Mouse (Mus musculus): ENCODE data around the gene Defb35. TPM values are rescaled to one million over a fixed set of nuclear protein-coding genes. Genes with fewer than 3 reads are reported as not detected.
"Not testable (repeated sequence)": the region's sequence is repeated elsewhere in the genome, so short reads cannot be mapped to it uniquely, and the experiment has no call there.

Gene Defb35
- polyA plus RNA-seq (2015; fragmentation: Nextera tagmentation; extraction: Ambion mirVana): not detected in 2 replicates

- H3K36me3 ChIP-seq; H3K9me3 ChIP-seq (replicated peaks); H3K9ac ChIP-seq; H3K27ac ChIP-seq; H3K4me1 ChIP-seq; H3K4me2 ChIP-seq; H3K27me3 ChIP-seq; H3K4me3 ChIP-seq (replicated peaks); ATAC-seq (replicated peaks; ENCODE audit: low FRiP score): not testable (repeated sequence)
- 90% methylated on average over 4 of the region's 4 CpGs for WGBS
These were observed at the start of gene Defb35 for GRCm38 (mm10) chr8:21938052-21938451. Gene Defb35, plus strand, starts transcription at chr8:21938352.

- ATAC-seq (replicated peaks; ENCODE audit: low FRiP score); H3K27me3 ChIP-seq; H3K9ac ChIP-seq; H3K4me2 ChIP-seq; H3K4me3 ChIP-seq (replicated peaks); H3K4me1 ChIP-seq; H3K27ac ChIP-seq; H3K9me3 ChIP-seq (replicated peaks); H3K36me3 ChIP-seq: not testable (repeated sequence)
These were observed 31.9 kb upstream of the Defb35 start, which contains the start of gene Defb11 for GRCm38 (mm10) chr8:21906290-21906689. Gene Defb11, minus strand, starts transcription at chr8:21906412.

DNA sequence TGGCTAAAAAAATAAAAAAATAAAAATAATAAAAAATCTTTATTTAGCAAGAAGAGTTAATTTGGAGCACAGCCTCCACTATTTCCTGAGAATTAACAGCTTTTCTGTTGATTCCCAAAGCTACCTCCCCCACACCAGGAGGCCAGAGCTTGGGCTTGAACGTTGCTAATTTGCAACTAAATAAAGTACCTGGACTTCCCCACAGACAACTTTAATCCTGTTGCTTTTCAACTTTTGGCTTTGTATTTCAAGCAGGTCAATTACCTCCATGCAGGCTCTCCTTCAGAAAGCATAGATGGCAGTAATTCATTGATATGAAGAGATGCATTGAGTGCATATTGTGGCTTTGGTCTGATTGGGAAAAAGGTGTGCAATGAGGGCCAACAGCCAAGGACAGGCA is 26.2 kb upstream of the Defb35 start:
- H3K4me3 ChIP-seq (replicated peaks): no peak overlapping the region
- H3K36me3 ChIP-seq: no peaks in the 10 kb centered on the region
- WGBS: 16% methylated on average over 1 of the region's 1 CpGs
- no peak overlapping the region for H3K9ac ChIP-seq
- H3K4me2 ChIP-seq: no peak overlapping the region
- H3K27me3 ChIP-seq: no peaks in the 10 kb centered on the region
- no peaks in the 10 kb centered on the region for H3K9me3 ChIP-seq (replicated peaks)
- ATAC-seq (replicated peaks; ENCODE audit: low FRiP score): no peak
- H3K27ac ChIP-seq: no peak overlapping the region
- H3K4me1 ChIP-seq: no peaks in the 10 kb centered on the region

- Histone ChIP-seq H3K9ac (no peak overlapping the region), H3K9me3 (replicated peaks) (no peaks in the 10 kb centered on the region), H3K4me2 (no peak overlapping the region), H3K27me3 (no peaks in the 10 kb centered on the region), H3K36me3 (no peaks in the 10 kb centered on the region), H3K27ac (no peak overlapping the region), H3K4me3 (replicated peaks) (no peak overlapping the region), H3K4me1 (no peaks in the 10 kb centered on the region)
- WGBS: 32% methylated on average over 2 of the region's 2 CpGs
- no peak for ATAC-seq (replicated peaks; ENCODE audit: low FRiP score)
These were observed 25.6 kb upstream of the Defb35 start for GRCm38 (mm10) chr8:21912554-21912953.

- ATAC-seq (replicated peaks; ENCODE audit: low FRiP score): no peak
- H3K4me1 ChIP-seq: no peaks in the 10 kb centered on the region
- no peaks in the 10 kb centered on the region for H3K36me3 ChIP-seq
- H3K9ac ChIP-seq: no peak overlapping the region
- H3K27ac ChIP-seq: no peak overlapping the region
- 87% methylated on average over 3 of the region's 3 CpGs for WGBS
- no peak overlapping the region for H3K4me2 ChIP-seq
- no peak overlapping the region for H3K4me3 ChIP-seq (replicated peaks)
- no peaks in the 10 kb centered on the region for H3K27me3 ChIP-seq
- no peaks in the 10 kb centered on the region for H3K9me3 ChIP-seq (replicated peaks)
These were observed 22.5 kb upstream of the Defb35 start for GRCm38 (mm10) chr8:21915625-21916024.

DNA sequence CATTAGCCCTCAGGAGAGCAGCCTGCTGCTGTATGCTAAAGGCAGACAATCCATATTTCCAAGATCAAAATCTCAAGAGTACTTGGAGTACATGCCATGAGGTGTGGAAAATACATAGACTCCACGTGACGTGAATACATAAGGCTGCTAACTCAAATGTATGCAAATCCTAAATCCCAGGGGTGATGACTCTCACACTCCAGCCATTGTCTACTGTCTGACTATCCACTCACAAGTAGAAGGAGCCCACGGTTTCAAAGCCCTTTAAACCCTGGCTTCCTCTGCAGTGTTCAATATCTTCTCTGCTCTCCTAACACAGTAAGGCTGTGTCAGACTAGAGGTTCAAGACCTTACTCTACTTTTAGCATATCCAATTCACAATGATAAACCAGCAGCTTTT is 7.4 kb upstream of the Defb35 start:
- H3K27ac ChIP-seq; H3K4me3 ChIP-seq (replicated peaks); H3K36me3 ChIP-seq; H3K4me2 ChIP-seq; H3K9ac ChIP-seq; ATAC-seq (replicated peaks; ENCODE audit: low FRiP score); H3K4me1 ChIP-seq; H3K27me3 ChIP-seq; H3K9me3 ChIP-seq (replicated peaks): not testable (repeated sequence)
- WGBS: 83% methylated on average over 3 of the region's 3 CpGs

DNA sequence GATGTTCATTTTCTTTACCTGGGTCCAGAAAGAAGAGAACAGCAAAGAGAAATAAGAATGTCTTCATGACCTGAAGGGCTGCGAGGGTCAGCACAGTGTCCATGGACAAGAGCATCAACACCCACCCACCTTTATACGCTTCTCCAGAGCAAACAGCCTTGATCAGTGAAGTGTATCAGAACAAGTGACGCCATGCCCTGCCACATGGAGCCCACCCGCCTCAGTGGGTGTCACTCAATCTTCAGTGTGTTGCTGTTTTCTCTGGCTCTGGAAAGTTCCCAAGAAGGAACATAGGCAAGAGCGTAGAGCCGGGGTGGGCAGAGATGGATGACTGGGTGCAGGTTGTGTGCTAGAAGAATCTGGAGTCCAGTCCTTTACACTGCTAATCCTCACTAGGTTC is 5.5 kb upstream of the Defb35 start, which contains the start of gene Defb15:
Gene Defb15, minus strand, starts transcription at position 101 of the 400 bp plus-strand sequence.
- no peaks in the 10 kb centered on the region for H3K4me1 ChIP-seq
- 89% methylated on average over 6 of the region's 6 CpGs for WGBS
- H3K36me3 ChIP-seq: no peaks in the 10 kb centered on the region
- H3K27ac ChIP-seq: no peak within 1 kb of the TSS
- no peaks in the 10 kb centered on the region for H3K9me3 ChIP-seq (replicated peaks)
- no peak for ATAC-seq (replicated peaks; ENCODE audit: low FRiP score)
- H3K27me3 ChIP-seq: no peaks in the 10 kb centered on the region
- no peak within 1 kb of the TSS for H3K4me3 ChIP-seq (replicated peaks)
- H3K9ac ChIP-seq: no peak within 1 kb of the TSS
- no peak within 1 kb of the TSS for H3K4me2 ChIP-seq

GRCm38 (mm10) chr8:21946462-21946861 is 8.3 kb downstream of the Defb35 start, which contains the start of gene Defb13:
Gene Defb13, plus strand, starts transcription at chr8:21946762.
- no peak within 1 kb of the TSS for H3K27ac ChIP-seq
- no peaks in the 10 kb centered on the region for H3K36me3 ChIP-seq
- no peak within 1 kb of the TSS for H3K4me3 ChIP-seq (replicated peaks)
- no peaks in the 10 kb centered on the region for H3K9me3 ChIP-seq (replicated peaks)
- no peaks in the 10 kb centered on the region for H3K27me3 ChIP-seq
- 78% methylated on average over 6 of the region's 6 CpGs for WGBS
- 0 out of 2 replicates have a peak within 1 kb of the TSS, but pooled peaks have one; percentile 12 for H3K4me2 ChIP-seq
- H3K4me1 ChIP-seq: 0 out of 2 replicates have a peak, but pooled peaks cover 2% of the 10 kb centered on the region
- no peak for ATAC-seq (replicated peaks; ENCODE audit: low FRiP score)
- H3K9ac ChIP-seq: no peak within 1 kb of the TSS

DNA sequence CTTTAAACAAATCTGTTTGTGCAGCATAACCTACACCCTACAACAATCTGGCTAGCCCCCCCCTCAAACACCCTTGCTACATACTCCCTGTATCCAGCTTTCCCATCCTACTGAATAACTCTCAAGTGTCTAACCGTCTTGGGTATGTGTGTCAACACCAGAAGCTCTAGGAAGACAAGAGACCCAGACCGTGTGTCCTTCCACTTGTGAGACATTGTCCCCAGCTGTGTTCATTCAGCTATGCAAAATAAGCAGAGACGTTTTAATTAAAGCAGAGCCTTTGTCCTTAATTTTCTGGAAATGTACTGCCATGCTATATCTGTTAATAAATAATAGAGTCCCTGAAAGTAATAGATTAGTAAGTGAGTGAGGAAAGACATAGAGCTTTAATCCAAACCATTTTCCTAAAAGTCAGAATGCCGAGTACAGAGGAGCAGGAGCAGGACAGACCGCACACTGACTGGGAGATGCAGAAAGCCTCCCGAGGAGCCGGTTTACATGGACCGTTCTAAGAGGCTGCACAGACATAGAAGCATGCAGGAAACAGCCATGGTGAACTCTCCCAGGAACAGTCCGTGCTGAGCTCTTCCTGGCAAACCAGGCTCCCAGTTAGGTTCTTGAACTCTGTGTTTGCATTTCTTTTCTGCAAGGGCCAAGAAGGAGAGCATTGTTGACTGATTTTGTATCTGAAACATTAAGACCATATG is 9.3 kb downstream of the Defb35 start:
- ATAC-seq (replicated peaks; ENCODE audit: low FRiP score): no peak
- H3K4me2 ChIP-seq: 0 out of 2 replicates have a peak overlapping the region, but pooled peaks have one; percentile 12

GRCm38 (mm10) chr8:21955321-21955720 is 17.2 kb downstream of the Defb35 start:
- Histone ChIP-seq H3K27ac (no peak overlapping the region), H3K9me3 (replicated peaks) (no peaks in the 10 kb centered on the region), H3K4me3 (replicated peaks) (no peak overlapping the region), H3K36me3 (no peaks in the 10 kb centered on the region), H3K4me1 (no peaks in the 10 kb centered on the region), H3K9ac (no peak overlapping the region), H3K4me2 (no peak overlapping the region), H3K27me3 (no peaks in the 10 kb centered on the region)
- ATAC-seq (replicated peaks; ENCODE audit: low FRiP score): no peak
- 10% methylated on average over 9 of the region's 9 CpGs for WGBS

More for the DNA sequence above, 9.3 kb downstream of the Defb35 start:
- no peaks in the 10 kb centered on the region for H3K9me3 ChIP-seq (replicated peaks)
- no peak overlapping the region for H3K4me3 ChIP-seq (replicated peaks)
- H3K9ac ChIP-seq: no peak overlapping the region
- WGBS: 58% methylated on average over 9 of the region's 9 CpGs
- no peaks in the 10 kb centered on the region for H3K36me3 ChIP-seq
- 0 out of 2 replicates have a peak, but pooled peaks cover 2% of the 10 kb centered on the region for H3K4me1 ChIP-seq
- no peak overlapping the region for H3K27ac ChIP-seq
- no peaks in the 10 kb centered on the region for H3K27me3 ChIP-seq

DNA sequence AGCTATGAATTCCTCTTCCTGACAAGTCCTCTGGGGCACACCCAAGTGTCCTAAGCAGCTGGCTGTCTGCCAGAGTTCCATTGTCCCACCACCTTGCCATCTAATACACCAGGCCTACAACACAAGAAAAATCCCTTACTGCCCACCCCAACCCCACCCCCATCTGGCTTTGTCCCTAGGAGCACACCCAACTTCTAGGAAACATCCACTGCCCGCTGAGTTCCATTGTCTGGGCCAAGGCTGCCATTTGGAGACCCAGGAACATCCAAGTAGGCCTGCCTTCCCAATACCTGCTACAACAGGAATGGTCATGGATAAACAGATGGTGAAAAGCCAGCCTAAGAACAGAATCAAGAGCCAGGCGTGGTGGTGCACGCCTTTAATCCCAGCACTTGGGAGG is 18.2 kb downstream of the Defb35 start:
- no peak overlapping the region for H3K9ac ChIP-seq
- WGBS: 84% methylated on average over 3 of the region's 3 CpGs

DNA sequence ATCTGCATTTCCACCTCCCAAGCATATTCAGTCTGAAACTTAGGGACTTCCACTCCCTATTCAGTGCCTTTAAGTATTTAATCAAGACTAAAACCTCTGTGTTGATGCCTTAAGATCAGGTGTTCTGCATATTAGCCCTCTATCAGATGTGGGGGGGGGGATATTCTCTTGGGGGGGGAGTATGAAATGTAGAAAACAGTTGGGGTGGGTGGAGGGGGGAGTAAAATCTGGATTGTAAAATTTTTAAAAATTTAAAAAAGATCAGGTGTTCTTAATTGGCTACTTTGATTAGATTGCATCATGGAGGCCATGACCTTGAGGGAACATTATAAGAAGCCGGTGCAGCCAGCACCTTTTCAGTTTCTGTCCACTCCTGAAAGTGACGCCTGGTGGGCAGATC is 20.3 kb downstream of the Defb35 start, which contains the start of gene Fam90a1a:
Gene Fam90a1a, plus strand, starts transcription at position 301 of the 400 bp plus-strand sequence.
- no peaks in the 10 kb centered on the region for H3K9me3 ChIP-seq (replicated peaks)
- 84% methylated on average over 2 of the region's 2 CpGs for WGBS
- ATAC-seq (replicated peaks; ENCODE audit: low FRiP score): no peak

More for the DNA sequence above, 18.2 kb downstream of the Defb35 start:
- no peak overlapping the region for H3K4me2 ChIP-seq
- no peaks in the 10 kb centered on the region for H3K4me1 ChIP-seq
- H3K27me3 ChIP-seq: no peaks in the 10 kb centered on the region
- H3K36me3 ChIP-seq: no peaks in the 10 kb centered on the region
- no peak overlapping the region for H3K4me3 ChIP-seq (replicated peaks)
- H3K27ac ChIP-seq: no peak overlapping the region
- no peaks in the 10 kb centered on the region for H3K9me3 ChIP-seq (replicated peaks)
- ATAC-seq (replicated peaks; ENCODE audit: low FRiP score): no peak

More for the DNA sequence above, 20.3 kb downstream of the Defb35 start, which contains the start of gene Fam90a1a:
- Histone ChIP-seq H3K27me3 (no peaks in the 10 kb centered on the region), H3K27ac (no peak within 1 kb of the TSS), H3K4me1 (no peaks in the 10 kb centered on the region), H3K36me3 (no peaks in the 10 kb centered on the region), H3K4me2 (no peak within 1 kb of the TSS), H3K4me3 (replicated peaks) (no peak within 1 kb of the TSS), H3K9ac (no peak within 1 kb of the TSS)

All from kidney, embryonic 15.5 days (tissue).